Mouse (Mus musculus): ENCODE measurements at regions not wholly inside any gene's neighbourhood (a gene's known extent, or its start where the extent isn't known, plus 50 kb on each side); places are given as distances from the start of the nearest gene placed in this dataset.
"Not testable (repeated sequence)": the region's sequence is repeated elsewhere in the genome, so short reads cannot be mapped to it uniquely, and the experiment has no call there.

- H3K27ac ChIP-seq; H3K4me3 ChIP-seq; DNase-seq (ENCODE audit: extremely low spot score in 1 of 2, low spot score in 2 of 2): not testable (repeated sequence)
- intact Hi-C loops (cut with DNase I), result loop anchor here (2.0 kb wide), 1 partner anchor 772 kb away; no protein-coding TSS in a partner anchor
Measured at GRCm38 (mm10) chr4:20895081-20895480, 790.7 kb downstream of the Prdm13 start.

DNA sequence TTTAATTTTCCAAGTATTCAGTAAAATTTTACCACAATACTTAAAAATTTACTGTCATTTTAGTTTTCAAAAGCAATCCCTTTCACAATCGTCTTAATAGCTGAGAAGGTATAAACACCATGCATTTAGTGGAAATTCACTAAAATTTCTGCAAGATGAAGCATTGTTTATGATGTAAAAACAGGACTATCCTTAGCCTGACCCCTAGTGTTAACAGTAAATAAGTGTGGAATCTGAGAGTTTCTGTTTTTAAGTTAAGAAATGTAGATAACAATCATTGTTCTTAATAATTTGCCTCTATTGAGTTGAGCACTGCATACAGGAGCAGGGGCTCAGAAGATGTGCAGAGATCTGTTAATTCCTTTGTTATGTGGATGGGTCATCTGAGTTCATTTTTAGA is 791.9 kb downstream of the Prdm13 start:
- TF ChIP-seq CTCF (IDR thresholded peaks at IDR 0.05), result peak; percentile 26
- no peak overlapping the region for H3K27ac ChIP-seq
- DNase-seq (ENCODE audit: extremely low spot score in 1 of 2, low spot score in 2 of 2), result no peak
- H3K4me3 ChIP-seq, result no peak overlapping the region
- intact Hi-C loops (cut with DNase I), result loop anchor here (2.0 kb wide), 1 partner anchor 771 kb away; no protein-coding TSS in a partner anchor

DNA sequence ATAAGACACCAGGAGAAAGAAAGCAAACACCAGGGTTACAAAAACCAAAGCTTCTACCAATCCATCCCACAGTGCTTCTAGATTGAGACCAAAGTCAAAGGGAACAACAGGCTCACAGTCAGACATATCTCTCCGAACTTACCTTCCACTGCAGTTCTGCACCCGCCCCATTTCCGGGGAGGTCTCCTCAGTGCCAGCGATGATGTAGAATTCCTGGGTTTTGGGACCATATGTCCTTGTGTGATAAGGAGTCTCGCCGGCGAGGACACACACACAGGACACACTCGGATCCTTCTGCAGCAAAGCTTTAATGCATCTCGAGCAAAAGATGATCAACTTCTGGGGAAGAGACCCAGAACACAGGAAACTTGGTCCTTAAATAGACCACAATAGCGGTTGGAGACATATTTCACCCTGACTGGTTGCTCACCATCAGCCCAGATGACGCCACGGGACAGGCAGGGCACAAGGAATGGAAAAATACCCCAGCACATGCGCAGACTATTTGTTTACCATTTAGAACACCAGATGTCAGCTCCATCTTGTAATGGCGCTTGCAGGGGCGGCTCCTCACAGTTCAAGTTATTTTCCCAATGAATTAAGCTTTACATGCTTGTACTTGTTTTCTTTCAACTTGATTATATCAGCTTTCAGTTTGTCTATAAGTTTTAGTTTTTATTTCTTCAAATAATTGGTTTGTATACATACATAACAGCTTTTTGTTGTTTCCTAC is 824.9 kb downstream of the Prdm13 start:
- TF ChIP-seq CTCF (IDR thresholded peaks at IDR 0.05), result no peak
- intact Hi-C loops (cut with DNase I), result no loop called here
- H3K27ac ChIP-seq, result no peak overlapping the region

GRCm38 (mm10) chr4:20860066-20860465 is 825.7 kb downstream of the Prdm13 start:
- intact Hi-C loops (cut with DNase I); H3K27ac ChIP-seq; H3K4me3 ChIP-seq; DNase-seq (ENCODE audit: extremely low spot score in 1 of 2, low spot score in 2 of 2): not testable (repeated sequence)

More for the DNA sequence above, 824.9 kb downstream of the Prdm13 start:
- H3K4me3 ChIP-seq, result no peak overlapping the region
- no peak for DNase-seq (ENCODE audit: extremely low spot score in 1 of 2, low spot score in 2 of 2)

- TF ChIP-seq CTCF (IDR thresholded peaks at IDR 0.05), result no peak
- H3K4me3 ChIP-seq, result no peak overlapping the region
- intact Hi-C loops (cut with DNase I), result loop anchor here (10.0 kb wide), 1 partner anchor 54 kb away; no protein-coding TSS in a partner anchor
- H3K27ac ChIP-seq, result no peak overlapping the region
- no peak for DNase-seq (ENCODE audit: extremely low spot score in 1 of 2, low spot score in 2 of 2)
Measured at GRCm38 (mm10) chr4:20848424-20848823, 837.3 kb downstream of the Prdm13 start.

GRCm38 (mm10) chr4:20844570-20844969 is 841.2 kb downstream of the Prdm13 start:
- no peak overlapping the region for H3K4me3 ChIP-seq
- H3K27ac ChIP-seq, result no peak overlapping the region
- no peak for TF ChIP-seq CTCF (IDR thresholded peaks at IDR 0.05)
- intact Hi-C loops (cut with DNase I), result loop anchor here (10.0 kb wide), 1 partner anchor 50 kb away; no protein-coding TSS in a partner anchor
- no peak for DNase-seq (ENCODE audit: extremely low spot score in 1 of 2, low spot score in 2 of 2)

Data from left cerebral cortex, adult 2 months (tissue).